Mouse (Mus musculus): Measurements from ENCODE around the gene Bbs12. TPM values are rescaled to one million over a fixed set of nuclear protein-coding genes. Genes with fewer than 3 reads are reported as not detected.

The Bbs12 gene
- polyA plus RNA-seq (2012; rRNA removed), result 1.4 and 1.9 TPM in 2 replicates

DNA sequence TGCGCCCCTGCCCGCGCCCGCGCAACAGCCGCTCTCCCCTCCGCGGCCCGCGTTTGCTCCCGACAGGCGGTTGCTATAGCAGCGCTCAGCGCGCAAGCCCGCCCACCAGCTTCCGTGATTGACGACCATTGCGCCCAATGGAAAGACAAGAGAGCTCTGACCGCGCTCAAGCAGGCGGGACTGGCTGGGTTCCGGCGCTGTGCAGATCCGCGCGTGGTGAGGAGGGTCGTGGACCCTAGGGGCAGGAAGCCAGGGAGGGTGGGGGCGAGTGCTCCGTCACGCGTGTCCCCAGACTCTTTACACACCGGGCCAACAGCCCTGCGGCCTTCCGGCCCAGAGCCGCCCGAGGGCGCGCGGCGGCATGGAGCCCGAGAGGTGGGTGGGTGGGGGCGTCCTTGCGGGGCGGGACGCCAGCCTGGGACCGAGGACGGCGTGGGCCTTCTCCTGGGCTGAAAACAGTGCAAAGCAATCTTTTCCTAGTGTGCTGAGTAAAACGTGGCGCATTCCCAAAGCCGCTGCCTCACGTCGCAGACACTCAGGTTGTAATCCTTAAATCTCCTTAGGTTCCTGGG, at the start of gene Bbs12, which contains the start of gene Cetn4:
Gene Bbs12, plus strand, starts transcription at position 185 of the 572 bp plus-strand sequence.
Gene Cetn4, minus strand, starts transcription at position 339 of the 572 bp plus-strand sequence.
- DNase-seq, result peak; percentile 94 to 99
- Histone ChIP-seq H3K27me3 (ENCODE audit: control insufficient read depth, insufficient read depth, low read length) (no peaks in the 10 kb centered on the region), H3K27ac (ENCODE audit: insufficient read depth, low read length) (no peak within 1 kb of the TSS), H3K4me3 (replicated peaks; ENCODE audit: insufficient read depth, low read depth, low read length) (peak within 1 kb of the TSS; percentile 72), H3K4me1 (ENCODE audit: control insufficient read depth, insufficient read depth, low read length) (no peaks in the 10 kb centered on the region)
- 1% methylated on average over 54 of the region's 54 CpGs for WGBS
- TF ChIP-seq POLR2A (IDR thresholded peaks at IDR 0.05; ENCODE audit: borderline replicate concordance, insufficient read depth, low read length) (peak; percentile 59; the same call in 1 of the 2 replicates), CTCF (IDR thresholded peaks at IDR 0.05; ENCODE audit: borderline replicate concordance, insufficient read depth, low read depth, low read length) (no peak)

GRCm38 (mm10) chr3:37268338-37268737, 44.0 kb upstream of the Bbs12 start:
- WGBS, result 75% methylated on average over 11 of the region's 11 CpGs
- no peaks in the 10 kb centered on the region for H3K4me1 ChIP-seq (ENCODE audit: control insufficient read depth, insufficient read depth, low read length)
- H3K27me3 ChIP-seq (ENCODE audit: control insufficient read depth, insufficient read depth, low read length), result no peaks in the 10 kb centered on the region
- no peak for DNase-seq
- TF ChIP-seq CTCF (IDR thresholded peaks at IDR 0.05; ENCODE audit: borderline replicate concordance, insufficient read depth, low read depth, low read length) (no peak), POLR2A (IDR thresholded peaks at IDR 0.05; ENCODE audit: borderline replicate concordance, insufficient read depth, low read length) (no peak)
- H3K4me3 ChIP-seq (replicated peaks; ENCODE audit: insufficient read depth, low read depth, low read length), result no peak overlapping the region
- H3K27ac ChIP-seq (ENCODE audit: insufficient read depth, low read length), result no peak overlapping the region

DNA sequence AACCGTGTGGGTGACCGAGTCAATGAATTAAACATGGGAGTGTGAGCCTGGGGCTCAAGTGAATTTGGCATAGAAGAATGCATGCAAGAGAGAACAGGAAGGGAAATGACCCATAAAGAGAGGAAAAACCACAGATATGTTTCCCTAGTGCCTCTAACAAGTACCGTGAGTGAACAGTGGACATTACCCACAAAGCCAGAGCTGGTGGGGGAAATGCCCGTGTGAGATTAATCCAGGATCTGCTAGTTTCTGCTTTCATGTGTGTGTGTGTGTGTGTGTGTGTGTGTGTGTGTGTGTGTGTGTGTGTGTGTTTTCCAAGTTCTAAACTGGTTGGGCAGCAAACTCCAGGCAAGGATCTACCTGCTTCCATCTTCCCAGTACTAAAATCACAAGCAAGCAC, 42.4 kb upstream of the Bbs12 start:
- no peak for TF ChIP-seq POLR2A (IDR thresholded peaks at IDR 0.05; ENCODE audit: borderline replicate concordance, insufficient read depth, low read length)
- TF ChIP-seq CTCF (IDR thresholded peaks at IDR 0.05; ENCODE audit: borderline replicate concordance, insufficient read depth, low read depth, low read length), result no peak
- no peak overlapping the region for H3K27ac ChIP-seq (ENCODE audit: insufficient read depth, low read length)
- H3K4me3 ChIP-seq (replicated peaks; ENCODE audit: insufficient read depth, low read depth, low read length), result no peak overlapping the region
- no peak for DNase-seq
- H3K27me3 ChIP-seq (ENCODE audit: control insufficient read depth, insufficient read depth, low read length), result no peaks in the 10 kb centered on the region
- H3K4me1 ChIP-seq (ENCODE audit: control insufficient read depth, insufficient read depth, low read length), result no peaks in the 10 kb centered on the region
- 84% methylated on average over 4 of the region's 4 CpGs for WGBS

DNA sequence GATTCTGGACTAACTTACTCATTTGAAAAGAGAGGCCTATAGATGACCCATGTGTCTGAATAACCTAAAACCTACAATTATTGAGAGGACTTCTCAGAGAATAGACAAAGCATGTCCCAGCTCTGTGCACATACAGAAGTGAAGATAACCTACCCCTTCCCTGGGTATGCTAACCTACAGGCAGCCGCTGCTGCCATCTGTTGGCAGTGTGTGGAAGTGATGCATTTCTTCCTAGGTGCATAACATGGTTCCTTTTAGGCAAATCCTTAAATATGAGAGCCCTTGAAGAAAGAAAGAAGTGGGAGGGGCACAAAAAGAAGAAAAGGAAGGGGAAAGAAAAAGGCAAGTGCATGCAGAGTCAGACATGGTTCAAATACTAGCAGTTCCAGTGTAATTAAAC, 41.1 kb upstream of the Bbs12 start:
- WGBS, result 8% methylated on average over 1 of the region's 1 CpGs
- peak; percentile 57; the same call in 1 of the 2 replicates for TF ChIP-seq CTCF (IDR thresholded peaks at IDR 0.05; ENCODE audit: borderline replicate concordance, insufficient read depth, low read depth, low read length)
- TF ChIP-seq POLR2A (IDR thresholded peaks at IDR 0.05; ENCODE audit: borderline replicate concordance, insufficient read depth, low read length), result no peak
- Histone ChIP-seq H3K4me3 (replicated peaks; ENCODE audit: insufficient read depth, low read depth, low read length) (no peak overlapping the region), H3K27me3 (ENCODE audit: control insufficient read depth, insufficient read depth, low read length) (no peaks in the 10 kb centered on the region), H3K27ac (ENCODE audit: insufficient read depth, low read length) (no peak overlapping the region), H3K4me1 (ENCODE audit: control insufficient read depth, insufficient read depth, low read length) (no peaks in the 10 kb centered on the region)
- peak; percentile 15 to 18 for DNase-seq

- H3K27ac ChIP-seq (ENCODE audit: insufficient read depth, low read length), result no peak overlapping the region
- H3K4me3 ChIP-seq (replicated peaks; ENCODE audit: insufficient read depth, low read depth, low read length), result no peak overlapping the region
- whole genome bisulfite sequencing, result 90% methylated on average over 7 of the region's 7 CpGs
- no peak for DNase-seq
- H3K4me1 ChIP-seq (ENCODE audit: control insufficient read depth, insufficient read depth, low read length), result no peaks in the 10 kb centered on the region
- TF ChIP-seq CTCF (IDR thresholded peaks at IDR 0.05; ENCODE audit: borderline replicate concordance, insufficient read depth, low read depth, low read length) (no peak), POLR2A (IDR thresholded peaks at IDR 0.05; ENCODE audit: borderline replicate concordance, insufficient read depth, low read length) (no peak)
- no peaks in the 10 kb centered on the region for H3K27me3 ChIP-seq (ENCODE audit: control insufficient read depth, insufficient read depth, low read length)
Observed at GRCm38 (mm10) chr3:37273092-37273491, 39.3 kb upstream of the Bbs12 start.

DNA sequence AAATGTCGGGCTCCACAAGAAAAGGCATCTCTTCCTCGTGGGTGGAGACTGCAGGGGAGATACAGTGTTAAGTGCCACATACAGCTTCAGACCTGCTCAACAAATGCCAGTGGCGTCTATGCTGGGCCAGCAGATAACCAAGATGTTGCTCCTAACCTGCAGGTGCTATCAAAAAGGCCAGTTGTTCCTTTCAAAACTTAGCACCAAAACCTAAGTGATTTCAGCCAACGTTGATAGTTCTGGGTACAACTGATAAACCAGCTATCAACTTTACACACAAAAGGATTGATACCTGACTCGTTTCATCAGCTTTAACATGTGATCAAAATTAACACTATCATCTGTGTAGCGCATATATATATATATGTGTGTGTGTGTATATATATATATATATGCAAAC, 37.7 kb upstream of the Bbs12 start:
- DNase-seq, result no peak
- no peak for TF ChIP-seq CTCF (IDR thresholded peaks at IDR 0.05; ENCODE audit: borderline replicate concordance, insufficient read depth, low read depth, low read length)
- no peak for TF ChIP-seq POLR2A (IDR thresholded peaks at IDR 0.05; ENCODE audit: borderline replicate concordance, insufficient read depth, low read length)
- no peak overlapping the region for H3K27ac ChIP-seq (ENCODE audit: insufficient read depth, low read length)
- H3K4me3 ChIP-seq (replicated peaks; ENCODE audit: insufficient read depth, low read depth, low read length), result no peak overlapping the region
- 75% methylated on average over 6 of the region's 6 CpGs for WGBS
- no peaks in the 10 kb centered on the region for H3K27me3 ChIP-seq (ENCODE audit: control insufficient read depth, insufficient read depth, low read length)
- no peaks in the 10 kb centered on the region for H3K4me1 ChIP-seq (ENCODE audit: control insufficient read depth, insufficient read depth, low read length)

- Histone ChIP-seq H3K27ac (ENCODE audit: insufficient read depth, low read length) (no peak overlapping the region), H3K27me3 (ENCODE audit: control insufficient read depth, insufficient read depth, low read length) (no peaks in the 10 kb centered on the region), H3K4me1 (ENCODE audit: control insufficient read depth, insufficient read depth, low read length) (no peaks in the 10 kb centered on the region), H3K4me3 (replicated peaks; ENCODE audit: insufficient read depth, low read depth, low read length) (no peak overlapping the region)
- no peak for TF ChIP-seq POLR2A (IDR thresholded peaks at IDR 0.05; ENCODE audit: borderline replicate concordance, insufficient read depth, low read length)
- TF ChIP-seq CTCF (IDR thresholded peaks at IDR 0.05; ENCODE audit: borderline replicate concordance, insufficient read depth, low read depth, low read length), result no peak
- DNase-seq, result no peak
- 83% methylated on average over 1 of the region's 1 CpGs for WGBS
Observed at GRCm38 (mm10) chr3:37280221-37280620, 32.1 kb upstream of the Bbs12 start.

- TF ChIP-seq POLR2A (IDR thresholded peaks at IDR 0.05; ENCODE audit: borderline replicate concordance, insufficient read depth, low read length) (no peak), CTCF (IDR thresholded peaks at IDR 0.05; ENCODE audit: borderline replicate concordance, insufficient read depth, low read depth, low read length) (no peak)
- 87% methylated on average over 8 of the region's 8 CpGs for WGBS
- Histone ChIP-seq H3K4me3 (replicated peaks; ENCODE audit: insufficient read depth, low read depth, low read length) (no peak overlapping the region), H3K4me1 (ENCODE audit: control insufficient read depth, insufficient read depth, low read length) (no peaks in the 10 kb centered on the region), H3K27ac (ENCODE audit: insufficient read depth, low read length) (no peak overlapping the region), H3K27me3 (ENCODE audit: control insufficient read depth, insufficient read depth, low read length) (no peaks in the 10 kb centered on the region)
- no peak for DNase-seq
Observed at GRCm38 (mm10) chr3:37280871-37281270, 31.5 kb upstream of the Bbs12 start.

Measured in cerebellum, adult 2 months (tissue).